Mouse (Mus musculus) right cerebral cortex, adult 2 months (tissue): ENCODE data around the gene Map2k5.

ENCODE experiments used
- DNase-seq, 2 experiments: peaks; one replicate each; pipeline ENCODE4 v3.0.0; 2021 to 2022; ENCODE audit warnings: low spot score in 2 of 2

Gene Map2k5

DNA sequence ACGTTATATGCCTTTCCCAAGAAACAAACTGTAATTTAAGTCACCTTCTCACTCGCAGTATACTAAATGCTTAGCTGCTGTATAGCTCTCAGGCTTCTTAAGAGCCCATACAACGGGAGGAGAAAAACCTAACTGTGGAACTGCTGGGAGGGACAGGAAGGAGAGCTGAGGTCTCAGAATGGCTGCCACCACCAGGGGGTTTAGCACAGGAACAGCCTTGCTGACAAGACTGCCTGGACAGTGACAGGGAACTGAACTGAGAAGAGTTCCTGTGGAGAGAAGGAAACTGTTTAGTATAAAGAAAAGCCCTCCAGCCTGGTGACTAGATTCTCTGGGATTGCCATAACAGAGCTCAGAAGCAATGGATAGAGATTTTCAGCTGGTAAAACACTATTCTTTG lies 35.9 kb downstream of the Map2k5 start:
- no peak for DNase-seq

DNA sequence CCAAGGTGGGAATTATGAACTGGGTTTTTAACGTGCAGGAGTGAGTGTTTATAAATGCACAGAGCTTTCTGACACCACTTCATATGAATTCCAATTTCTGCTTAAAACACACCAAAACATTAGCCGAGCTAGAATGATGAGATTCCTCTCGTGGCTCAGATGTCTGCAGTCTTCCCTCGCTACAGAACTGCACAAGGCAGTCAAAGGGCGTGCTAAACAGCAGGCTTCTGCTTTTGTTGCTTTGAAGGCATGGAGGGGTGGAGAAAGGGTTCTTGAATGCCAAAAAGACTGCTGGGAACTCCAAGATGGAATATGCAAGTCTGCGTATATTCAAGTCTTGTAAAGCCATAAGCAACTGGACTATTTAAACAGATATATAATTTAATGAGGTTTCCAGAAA lies 38.4 kb downstream of the Map2k5 start:
- DNase-seq = no peak

DNA sequence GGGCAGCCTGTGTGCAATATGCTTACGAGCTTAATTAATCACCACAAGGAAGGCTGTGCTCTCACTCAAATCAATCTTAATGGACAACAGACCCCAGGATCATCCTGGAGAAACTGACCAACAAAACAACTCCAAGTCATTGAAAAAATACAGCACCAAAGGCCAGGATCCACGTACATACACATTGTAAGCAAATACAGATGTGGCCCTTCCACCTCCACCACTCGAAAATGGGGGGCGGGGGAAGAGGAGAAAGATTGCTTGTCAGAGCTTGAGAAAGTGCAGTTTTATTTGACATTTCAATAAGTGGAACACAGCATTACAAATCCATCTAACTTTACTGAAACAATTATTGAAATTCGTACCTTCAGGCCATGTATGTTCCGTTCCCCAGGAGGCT lies 39.0 kb downstream of the Map2k5 start:
- no peak for DNase-seq

DNA sequence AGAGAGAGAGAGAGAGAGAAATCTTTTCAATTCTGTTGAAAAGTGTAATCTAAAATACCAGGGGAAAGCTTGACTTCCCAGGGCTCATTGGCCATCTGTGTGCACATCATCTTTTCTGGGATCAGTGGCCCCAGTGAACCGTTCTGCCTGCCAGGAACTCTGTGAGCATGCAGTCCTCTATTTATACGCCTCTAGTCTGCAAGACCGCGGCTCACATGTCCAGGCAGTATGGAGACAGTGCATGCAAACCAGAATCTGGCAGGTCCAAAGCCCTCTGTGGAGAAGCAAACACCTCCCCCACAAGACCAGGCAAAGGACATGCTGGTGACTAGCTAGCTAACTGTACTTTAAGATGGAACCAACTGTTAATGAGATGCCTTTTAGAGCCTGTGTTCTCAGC lies 41.9 kb downstream of the Map2k5 start:
- no peak for DNase-seq

DNA sequence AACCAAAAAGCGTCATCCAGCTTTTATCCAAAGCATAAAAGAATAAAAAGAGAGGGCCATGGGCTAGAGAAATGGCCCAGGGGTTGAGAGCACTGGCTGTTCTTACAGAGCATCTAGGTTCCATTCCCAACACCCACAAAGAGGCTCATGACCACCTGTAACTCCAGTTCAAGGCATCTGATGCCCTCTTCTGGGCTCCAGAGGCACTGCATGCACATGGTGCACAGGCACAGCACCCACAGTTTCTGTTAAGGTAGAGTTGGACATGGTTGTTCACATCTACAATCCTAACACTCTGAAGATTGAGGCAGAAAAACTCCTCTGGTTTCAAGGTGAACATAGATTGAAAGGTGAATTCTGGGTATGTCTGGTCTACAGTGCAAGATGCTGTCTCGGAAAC lies 44.6 kb downstream of the Map2k5 start:
- no peak for DNase-seq

DNA sequence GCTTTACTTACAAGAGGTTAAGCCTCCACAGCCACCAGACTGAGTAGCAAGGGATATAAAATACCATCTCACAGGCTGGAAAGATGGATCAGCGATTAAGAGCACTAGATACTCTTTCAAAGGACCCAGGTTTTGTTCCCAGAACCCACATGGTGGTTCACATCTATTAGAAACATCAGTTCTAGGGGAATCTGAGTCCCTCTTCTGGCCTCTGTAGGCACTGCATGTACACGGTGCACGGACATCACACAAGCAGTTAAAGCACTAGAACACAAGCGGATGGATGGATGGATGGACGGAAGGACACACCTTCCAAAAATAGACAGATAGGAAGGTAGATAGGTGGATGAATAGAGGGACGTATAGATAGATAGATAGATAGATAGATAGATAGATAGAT lies 46.5 kb downstream of the Map2k5 start:
- no peak for DNase-seq

DNA sequence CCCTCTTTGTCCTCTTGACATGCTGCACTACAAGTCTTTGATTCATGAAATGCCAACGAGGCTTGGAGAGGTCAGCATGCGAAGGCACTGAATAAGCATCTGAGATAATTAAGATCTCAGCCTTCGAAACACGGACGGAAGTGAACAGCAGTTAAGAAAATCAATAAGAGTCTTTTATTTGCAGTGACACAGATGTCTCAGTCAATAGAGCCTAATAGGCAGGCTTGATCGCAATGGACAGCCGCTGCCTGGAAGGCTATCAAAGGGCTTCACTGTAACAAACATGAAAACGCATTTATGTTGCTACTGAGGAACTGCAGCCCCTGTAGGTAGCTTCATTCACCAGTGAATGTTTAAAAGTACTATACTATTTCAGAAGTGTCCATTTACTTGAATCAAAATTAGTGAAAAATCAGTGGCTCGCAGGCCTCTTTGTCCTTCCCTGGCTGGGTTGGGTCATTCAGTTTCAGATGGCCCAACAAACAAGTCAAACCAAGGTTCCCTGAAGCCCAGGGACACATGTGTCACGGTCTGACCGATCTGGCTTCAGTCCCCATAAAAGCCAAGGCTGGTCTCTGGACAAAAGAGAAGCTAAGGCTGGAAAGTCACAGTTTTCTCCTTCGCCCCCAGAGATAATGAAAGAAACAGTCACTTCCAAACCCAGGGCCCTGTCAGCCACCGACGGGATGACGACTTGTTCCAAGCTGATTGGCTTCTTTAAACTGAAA lies 48.6 kb downstream of the Map2k5 start:
- no peak for DNase-seq

DNA sequence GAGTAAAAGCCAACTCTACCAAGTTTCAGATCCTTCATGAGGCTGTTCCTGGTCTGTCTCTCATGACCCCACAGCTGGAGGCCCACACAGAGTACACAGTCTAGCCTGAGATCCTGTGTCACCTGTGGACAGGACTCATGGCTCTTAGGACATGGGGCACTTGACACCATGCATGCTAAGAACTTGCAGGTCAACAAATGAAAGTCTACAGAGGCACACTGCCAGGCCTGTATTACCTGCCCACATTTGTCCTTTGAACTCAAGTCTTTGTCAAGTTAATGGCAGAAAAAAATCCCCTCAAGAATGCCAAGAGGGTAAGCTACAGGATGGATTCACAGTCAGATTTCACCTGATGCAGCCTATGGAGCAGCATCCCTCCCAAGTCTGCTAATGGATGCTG lies 62.5 kb downstream of the Map2k5 start:
- no peak for DNase-seq

DNA sequence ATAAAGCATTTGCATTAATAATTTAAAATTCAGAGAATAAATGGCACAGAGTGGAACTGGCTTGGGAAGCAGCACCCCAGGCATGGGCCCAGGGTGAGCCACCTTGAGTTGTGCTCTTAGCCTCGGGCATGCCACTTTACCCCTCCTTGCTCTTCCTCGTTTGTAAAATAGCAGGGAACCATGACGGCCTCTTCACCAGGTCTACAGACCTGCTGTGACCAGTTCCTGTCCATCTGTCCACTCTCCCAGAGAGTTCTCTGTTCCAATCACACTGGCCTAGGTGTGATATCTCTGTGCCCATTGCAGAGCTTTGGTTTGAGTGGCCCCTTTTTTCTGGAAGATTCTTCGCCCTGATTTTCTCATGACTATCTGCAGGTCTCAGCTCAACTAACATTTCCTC lies 63.6 kb downstream of the Map2k5 start:
- no peak for DNase-seq

DNA sequence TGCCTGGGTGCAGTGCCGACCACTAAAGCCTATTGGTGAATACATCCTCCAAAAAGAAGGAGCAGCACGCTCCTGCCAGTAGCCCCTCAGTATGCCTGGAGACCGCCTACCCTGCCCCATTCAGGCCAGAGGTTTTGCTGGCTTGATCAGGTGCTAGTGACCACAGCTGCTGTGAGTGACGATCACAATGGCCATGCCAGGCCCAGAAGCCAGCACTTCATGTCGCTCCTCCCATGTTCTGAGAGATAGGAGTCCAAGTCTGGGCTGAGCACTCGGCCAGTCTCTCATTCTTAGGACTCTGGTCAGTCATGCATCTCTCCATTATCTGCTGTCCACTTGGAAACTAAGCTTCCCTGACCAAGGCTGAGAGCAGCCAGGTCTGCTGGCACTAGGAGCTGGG lies 67.7 kb downstream of the Map2k5 start:
- DNase-seq = no peak

DNA sequence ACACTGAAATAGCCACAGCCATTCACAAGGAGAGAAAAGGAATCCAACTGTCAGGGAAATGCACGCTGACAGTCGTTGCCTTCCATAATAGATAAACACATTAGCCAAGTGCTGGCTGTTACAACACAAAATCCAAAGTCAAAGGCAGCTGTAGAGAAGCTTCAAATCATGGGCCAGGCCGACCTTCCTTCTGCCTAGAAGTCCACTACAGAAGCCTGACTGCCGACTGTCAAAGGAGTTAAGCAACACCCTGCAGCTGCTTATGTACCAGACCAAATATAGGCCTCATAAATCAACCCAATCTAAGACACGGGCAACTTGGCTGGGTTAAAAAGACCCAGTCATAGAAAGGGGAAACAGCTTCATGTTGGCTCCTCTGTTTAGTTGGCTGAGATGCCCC lies 68.7 kb downstream of the Map2k5 start:
- DNase-seq = no peak

DNA sequence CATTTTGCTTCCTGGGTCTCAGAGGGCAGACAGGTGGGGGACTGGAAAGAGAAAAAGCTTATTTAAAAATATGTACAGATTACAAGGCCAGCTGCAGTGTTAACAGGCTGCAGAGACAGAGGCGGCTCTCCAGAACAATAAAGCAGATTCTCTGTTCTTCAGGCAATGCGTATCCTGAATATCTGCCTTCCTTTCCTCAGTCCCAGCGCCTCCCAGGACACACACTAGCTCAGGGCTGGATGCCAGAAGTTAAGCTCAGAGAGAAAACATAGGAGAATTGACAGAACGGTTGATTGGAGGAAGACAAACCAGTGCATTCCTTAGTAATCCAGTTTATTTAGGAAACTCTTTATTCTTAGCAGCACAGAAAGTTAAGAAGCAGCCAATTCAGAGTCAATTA lies 69.3 kb downstream of the Map2k5 start:
- no peak for DNase-seq

DNA sequence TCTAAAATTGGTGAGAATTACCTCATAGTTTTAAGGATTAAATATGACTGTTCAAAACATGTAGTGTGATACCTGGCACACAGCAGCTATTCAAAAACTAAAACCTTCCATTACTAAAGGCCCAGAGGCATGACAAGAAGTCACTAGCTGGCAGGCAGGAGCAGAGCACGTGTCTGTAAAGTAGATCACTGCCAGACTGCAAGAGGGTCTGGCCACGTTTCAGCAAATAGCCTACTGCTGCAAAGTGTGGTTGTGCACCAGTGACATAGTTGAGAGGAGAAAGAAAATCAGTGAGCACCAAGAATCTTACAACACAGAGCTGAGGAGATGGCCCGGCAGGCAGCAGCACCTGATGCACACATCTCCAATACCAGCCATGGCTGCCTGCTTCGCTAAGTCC lies 75.2 kb downstream of the Map2k5 start:
- DNase-seq = no peak

DNA sequence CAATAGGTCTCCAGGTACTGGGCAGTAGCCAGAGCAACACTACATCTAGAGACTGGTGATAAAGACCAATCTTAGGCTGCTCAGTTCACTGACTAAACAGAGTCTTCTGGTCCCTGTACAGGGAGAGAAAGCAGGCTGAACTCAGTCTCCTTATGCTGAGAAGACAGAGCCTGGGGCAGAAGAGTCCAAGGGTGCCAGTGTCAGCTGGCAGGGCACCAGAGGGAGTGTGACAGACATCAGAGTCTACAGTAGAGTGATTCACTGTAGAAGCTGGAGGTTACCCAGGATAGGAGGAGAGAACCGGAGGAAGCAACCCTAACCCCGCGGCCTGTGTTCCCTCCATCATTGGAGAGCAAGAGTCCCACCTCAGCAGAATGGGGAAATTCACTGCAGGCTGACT lies 79.0 kb downstream of the Map2k5 start:
- DNase-seq = no peak

DNA sequence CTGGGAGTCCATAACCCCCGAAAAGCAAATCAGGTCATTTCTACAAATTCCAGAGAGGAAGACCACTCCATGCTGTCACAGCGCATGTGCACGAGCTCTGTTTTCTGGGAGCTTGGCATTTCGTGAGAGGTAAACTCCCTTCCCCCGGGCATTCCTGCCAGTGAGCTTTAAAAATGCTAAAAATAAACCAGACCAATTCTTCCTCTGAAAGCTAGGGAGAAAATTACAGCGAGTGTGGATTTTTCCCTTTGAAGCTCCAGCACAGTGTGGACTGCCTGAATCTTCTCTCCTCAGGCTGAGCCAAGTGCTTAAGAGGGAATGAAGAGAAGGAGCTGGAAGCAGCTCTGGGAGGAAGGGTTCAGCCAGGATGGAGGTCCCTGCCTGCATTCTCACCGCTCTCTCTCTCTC lies 82.1 kb downstream of the Map2k5 start:
- DNase-seq = peak; percentile 65 to 66

DNA sequence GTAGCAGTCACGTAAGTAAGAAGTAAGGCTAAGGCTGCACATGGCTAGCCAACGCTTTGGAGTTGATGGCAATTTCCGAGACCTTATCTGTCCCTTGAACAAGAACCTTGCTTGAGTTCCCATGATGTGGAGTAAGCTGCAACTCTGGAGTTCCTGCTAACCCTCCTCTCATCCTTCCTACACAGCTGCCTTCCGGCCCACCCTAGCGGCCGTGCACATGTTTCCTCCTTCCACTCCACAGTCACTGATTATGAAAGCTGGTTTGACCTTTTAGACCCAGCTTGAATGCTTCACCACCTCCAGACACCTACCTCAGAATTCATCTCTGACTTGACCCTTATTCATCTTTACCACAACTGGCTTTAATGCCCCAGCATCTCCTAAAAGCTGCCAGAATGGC lies 82.9 kb downstream of the Map2k5 start:
- DNase-seq = no peak

DNA sequence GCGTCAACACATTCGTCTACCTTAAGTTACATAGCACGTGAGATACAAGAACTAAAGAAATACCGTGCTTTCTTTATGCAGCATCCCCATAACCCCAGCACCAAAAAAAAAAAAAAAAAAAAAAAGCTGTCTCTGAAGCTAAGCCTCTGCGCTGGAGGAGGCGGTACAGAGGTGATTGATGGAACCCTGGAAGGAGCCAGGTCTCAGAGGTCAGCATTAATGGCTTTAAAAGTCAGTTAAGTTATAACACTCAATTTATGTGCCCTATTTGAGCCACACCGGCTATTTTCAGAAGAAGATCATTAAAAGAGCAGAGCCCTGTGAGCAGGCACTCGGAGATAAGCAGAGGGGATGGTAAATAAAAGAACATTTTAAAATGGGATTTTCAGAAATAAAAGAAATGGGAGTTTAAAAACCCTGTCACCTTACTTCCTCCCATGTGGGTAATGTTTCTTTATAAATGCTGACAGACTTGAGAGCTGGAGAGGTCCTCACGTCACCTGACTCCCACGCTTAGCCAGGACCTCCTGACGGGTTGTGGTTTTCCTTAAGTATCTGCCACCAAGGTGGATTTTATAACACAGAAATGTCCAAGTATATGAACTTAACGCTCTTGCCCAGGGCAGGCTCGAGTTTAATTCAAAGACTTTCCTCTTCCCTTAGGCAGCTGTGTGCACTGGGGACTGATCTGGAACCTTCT lies 83.8 kb downstream of the Map2k5 start:
- DNase-seq = no peak

DNA sequence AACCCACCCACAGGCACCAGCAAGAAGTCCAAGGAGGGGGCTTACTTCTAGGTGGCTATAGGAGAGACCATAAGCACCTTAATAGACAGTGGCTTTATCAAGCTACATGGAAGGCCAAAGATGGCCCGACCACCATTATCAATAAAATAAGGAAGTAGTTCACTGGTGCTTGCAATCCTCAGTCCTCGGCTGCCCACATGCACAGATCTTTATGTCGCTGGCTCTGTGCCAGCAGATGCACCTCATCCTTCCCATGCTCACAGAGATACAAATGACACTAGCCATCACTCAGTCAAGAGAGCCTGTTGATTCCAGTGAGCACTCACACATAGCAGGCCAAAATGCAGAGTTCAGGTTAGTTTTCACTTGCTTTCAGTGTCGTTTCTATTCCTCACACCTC lies 89.0 kb downstream of the Map2k5 start:
- DNase-seq = no peak

DNA sequence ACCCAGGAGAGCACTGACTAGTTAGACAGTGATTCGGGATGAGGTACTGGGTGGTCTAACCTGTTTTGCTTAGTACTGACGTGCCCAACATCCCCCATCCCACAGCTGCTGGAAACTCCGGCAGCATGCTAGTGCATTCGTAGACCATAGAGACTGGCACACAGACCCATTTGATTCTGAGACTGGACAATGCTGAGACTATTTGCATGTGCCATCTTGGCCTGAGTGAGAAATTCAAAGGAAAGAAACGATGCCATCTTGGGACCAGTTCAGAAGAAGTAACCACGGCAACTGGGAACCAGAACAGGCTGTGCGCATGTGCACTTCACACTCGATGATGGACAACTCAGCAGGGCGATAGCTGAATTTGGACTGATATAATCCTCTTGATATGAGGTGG lies 93.3 kb downstream of the Map2k5 start:
- DNase-seq = no peak

DNA sequence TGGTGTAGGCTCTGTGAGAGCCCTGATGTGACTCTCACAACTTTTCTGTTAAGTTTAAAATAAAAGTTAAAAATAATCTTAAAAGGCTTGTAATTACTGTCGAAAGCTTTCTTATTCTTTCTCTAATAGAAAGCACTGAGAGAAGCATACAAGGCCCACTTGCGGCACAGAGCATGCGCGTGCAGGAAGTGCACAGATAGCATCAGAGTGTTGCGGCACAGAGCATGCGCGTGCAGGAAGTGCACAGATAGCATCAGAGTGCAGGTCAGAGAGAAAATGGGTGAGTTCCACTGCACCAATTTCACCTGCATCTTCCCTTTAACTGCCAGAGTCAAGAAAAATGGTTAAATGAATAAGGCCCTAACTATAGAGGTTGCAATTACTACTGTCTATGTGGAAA lies 95.7 kb downstream of the Map2k5 start:
- DNase-seq = no peak

DNA sequence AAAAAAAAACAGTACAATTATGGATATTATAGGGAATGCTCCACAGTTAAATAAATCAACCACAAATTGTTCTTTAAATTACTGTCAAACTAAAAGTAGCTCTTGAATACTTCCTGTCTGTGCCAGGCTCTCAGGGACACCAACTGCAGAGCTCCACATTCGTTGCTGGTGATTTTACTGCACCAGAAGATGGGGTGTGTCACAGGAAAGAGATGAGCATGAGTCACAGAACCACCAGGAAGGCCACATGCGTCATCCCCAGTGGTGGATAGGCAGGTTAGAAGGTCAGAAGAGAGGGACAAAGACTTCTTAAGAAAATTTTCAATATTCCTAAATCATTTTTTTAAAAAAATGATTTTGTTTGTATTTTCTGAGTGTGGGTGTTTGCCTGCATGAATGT lies 96.6 kb downstream of the Map2k5 start:
- DNase-seq = no peak

DNA sequence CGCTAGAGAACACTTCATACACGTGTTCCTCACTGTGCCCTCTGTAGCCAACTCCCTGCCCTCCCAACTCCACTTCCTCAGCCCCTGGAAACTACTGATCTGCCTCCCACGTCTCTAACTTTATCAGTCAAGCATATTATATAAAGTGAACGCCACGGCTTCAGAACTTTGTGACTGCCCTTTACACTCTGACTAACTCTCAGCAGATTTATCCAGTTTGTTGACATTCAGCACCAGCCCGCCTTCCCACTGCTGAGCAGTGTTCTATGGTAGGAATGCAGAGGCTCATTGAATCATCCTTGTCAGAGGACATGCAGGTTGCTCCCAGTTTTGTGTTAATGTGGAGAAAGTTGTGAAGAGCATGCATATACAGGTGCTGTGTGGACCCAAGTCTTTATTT lies 103.9 kb downstream of the Map2k5 start:
- no peak for DNase-seq

DNA sequence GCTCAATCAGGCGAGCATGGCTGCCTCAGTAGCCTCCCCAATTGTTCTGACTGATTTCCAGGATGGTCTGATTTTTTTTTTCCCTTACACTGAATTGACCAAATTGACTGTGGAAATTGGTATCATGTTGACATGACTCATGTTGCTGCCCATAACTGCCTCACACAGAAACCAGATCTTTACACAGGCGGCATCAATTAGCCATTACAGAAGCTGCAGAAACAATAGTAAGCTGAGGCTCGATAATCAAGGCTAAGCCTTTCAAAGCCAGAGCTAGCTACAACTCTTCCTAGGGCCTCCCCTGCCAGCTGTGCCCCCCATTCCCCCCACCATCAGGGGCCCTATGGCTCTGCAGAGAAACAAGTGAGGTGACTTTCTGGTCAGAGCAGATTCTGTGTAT lies 107.9 kb downstream of the Map2k5 start:
- DNase-seq = no peak

DNA sequence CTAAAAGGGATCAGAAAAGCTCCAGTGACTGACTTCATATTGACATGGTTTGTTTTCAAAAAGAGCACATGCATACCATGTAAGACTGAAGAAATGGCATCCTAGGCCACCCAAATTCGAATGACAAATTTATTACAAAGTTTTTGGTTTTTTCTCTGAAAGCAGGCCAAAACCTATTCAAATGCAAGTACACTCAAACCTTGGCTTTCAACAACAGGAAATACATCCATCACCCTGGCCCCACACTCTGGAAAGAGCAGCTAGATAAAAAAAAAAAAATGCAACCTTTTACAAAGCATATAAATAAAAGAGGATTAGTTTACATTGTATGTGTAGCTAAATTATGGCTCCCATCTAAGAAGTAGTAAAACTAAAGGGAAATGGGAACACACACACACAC lies 114.5 kb downstream of the Map2k5 start:
- DNase-seq = no peak
